Mouse (Mus musculus) lung, embryonic 16.5 days (tissue): ENCODE data around the gene Arid1b. TPM values are rescaled to one million over a fixed set of nuclear protein-coding genes. Genes with fewer than 3 reads are reported as not detected.
"Not testable (repeated sequence)": the region's sequence is repeated elsewhere in the genome, so short reads cannot be mapped to it uniquely, and the experiment has no call there.

Source experiments
- ATAC-seq: fragments of 200-750 bp; cut with Nextera tagmentation; 2 replicates; pipeline ENCODE4 v1.8.0; 2017; ENCODE audit warnings: low read depth, mild to moderate bottlenecking, moderate library complexity
- H3K27ac ChIP-seq: fragments of 300-500 bp; sonication (generic); 2 replicates; pipeline ENCODE4 v1.5.1; 2014; ENCODE audit warnings: mild to moderate bottlenecking, control low read depth, low read length
- H3K27me3 ChIP-seq: fragments of 300-500 bp; sonication (generic); 2 replicates; pipeline ENCODE4 v1.6.1; 2014; ENCODE audit warnings: low read depth, low read length, mixed read lengths; ENCODE audit not compliant: control insufficient read depth, insufficient read depth
- H3K36me3 ChIP-seq: fragments of 300-500 bp; sonication (generic); 2 replicates; pipeline ENCODE4 v1.6.1; 2014; ENCODE audit warnings: low read length; ENCODE audit not compliant: control insufficient read depth, insufficient read depth
- H3K4me1 ChIP-seq: fragments of 300-500 bp; sonication (generic); replicated peaks from 2 replicates; pipeline ENCODE4 v1.6.1; 2014; ENCODE audit warnings: low read length, mixed read lengths; ENCODE audit not compliant: control insufficient read depth, insufficient read depth
- H3K4me2 ChIP-seq: fragments of 300-500 bp; sonication (generic); 2 replicates; pipeline ENCODE4 v1.6.1; 2014; ENCODE audit warnings: low read depth, low read length, control low read depth
- H3K4me3 ChIP-seq: fragments of 300-500 bp; sonication (generic); 2 replicates; pipeline ENCODE4 v1.5.1; 2014; ENCODE audit warnings: mild to moderate bottlenecking, low read length, control low read depth
- H3K9ac ChIP-seq: fragments of 300-500 bp; sonication (generic); 2 replicates; pipeline ENCODE4 v1.6.1; 2014; ENCODE audit warnings: low read length, control low read depth
- H3K9me3 ChIP-seq: fragments of 300-500 bp; sonication (generic); 2 replicates; pipeline ENCODE4 v1.6.1; 2016; ENCODE audit warnings: low read length; ENCODE audit not compliant: control insufficient read depth
- WGBS: fragments of 180-500 bp; shearing (Covaris S2); extraction: QIAGEN DNeasy Blood & Tissue Kit; methylation state at CpG from one replicate; pipeline ENCODE4 v1.1.7; 2014; 5-methylcytosine and 5-hydroxymethylcytosine counted together
- polyA plus RNA-seq: library from polyadenylated mRNA; unstranded; fragments of >200 nt; fragmentation: Nextera tagmentation; extraction: Ambion mirVana; gene quantifications from 2 replicates; pipeline ENCODE4 v1.2.1, GENCODE M21; 2015

The Arid1b gene
- polyA plus RNA-seq, 1 experiment from 2014 or later: 10.2 TPM

DNA sequence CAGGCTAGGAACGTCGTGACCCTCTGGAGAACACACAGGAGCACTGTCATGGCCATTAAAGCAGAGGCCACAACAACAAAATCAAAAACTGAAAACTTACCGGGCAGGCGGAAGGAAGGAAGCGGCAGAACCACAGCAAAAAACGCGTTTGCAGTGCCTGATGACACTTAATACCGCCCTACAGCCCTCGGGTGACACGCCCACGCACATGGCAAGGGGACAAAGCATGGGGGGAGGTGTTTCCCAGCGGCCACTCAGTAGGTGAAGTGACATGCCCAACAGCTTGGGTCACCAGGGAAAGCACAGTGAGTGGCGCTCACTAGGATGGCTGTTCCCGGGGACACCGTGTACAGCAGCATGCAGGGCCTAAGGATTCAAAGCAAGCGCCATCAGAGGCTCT, 97.4 kb downstream of the Arid1b start:
- Histone ChIP-seq H3K4me1 (peaks cover 17% of the 10 kb centered on the region; the same call in 1 of the 2 replicates), H3K9me3 (no peaks in the 10 kb centered on the region), H3K9ac (no peak overlapping the region), H3K36me3 (no peaks in the 10 kb centered on the region), H3K27ac (no peak overlapping the region), H3K4me2 (no peak overlapping the region), H3K27me3 (no peaks in the 10 kb centered on the region), H3K4me3 (no peak overlapping the region)
- peak; percentile 29; the same call in 1 of the 2 replicates for ATAC-seq
- WGBS: 66% methylated on average over 16 of the region's 16 CpGs

DNA sequence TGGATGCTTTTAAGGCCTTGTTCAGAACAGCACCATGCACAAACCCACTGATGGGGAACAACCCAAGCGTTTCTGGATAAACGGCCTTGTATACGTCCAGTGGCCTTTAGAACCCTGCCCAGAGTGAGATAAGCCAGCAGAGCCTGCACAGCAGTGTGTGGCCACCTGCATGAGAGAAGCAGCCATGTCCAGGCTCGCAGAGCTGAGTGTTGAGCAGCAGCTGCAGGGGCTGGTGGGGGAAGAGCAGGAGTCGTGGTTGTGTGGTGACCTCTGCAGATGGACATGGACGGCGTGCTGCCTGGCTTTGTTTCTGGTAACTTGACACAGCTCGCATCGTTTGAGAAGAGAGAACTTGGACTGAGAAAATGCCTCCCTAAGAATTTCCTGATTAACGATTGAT, 97.8 kb downstream of the Arid1b start:
- Histone ChIP-seq H3K4me3 (no peak overlapping the region), H3K4me2 (no peak overlapping the region), H3K27ac (no peak overlapping the region), H3K9me3 (no peaks in the 10 kb centered on the region), H3K9ac (no peak overlapping the region), H3K4me1 (peaks cover 17% of the 10 kb centered on the region; the same call in 1 of the 2 replicates), H3K27me3 (no peaks in the 10 kb centered on the region), H3K36me3 (no peaks in the 10 kb centered on the region)
- WGBS: 53% methylated on average over 10 of the region's 10 CpGs
- peak; percentile 6; the same call in 1 of the 2 replicates for ATAC-seq

DNA sequence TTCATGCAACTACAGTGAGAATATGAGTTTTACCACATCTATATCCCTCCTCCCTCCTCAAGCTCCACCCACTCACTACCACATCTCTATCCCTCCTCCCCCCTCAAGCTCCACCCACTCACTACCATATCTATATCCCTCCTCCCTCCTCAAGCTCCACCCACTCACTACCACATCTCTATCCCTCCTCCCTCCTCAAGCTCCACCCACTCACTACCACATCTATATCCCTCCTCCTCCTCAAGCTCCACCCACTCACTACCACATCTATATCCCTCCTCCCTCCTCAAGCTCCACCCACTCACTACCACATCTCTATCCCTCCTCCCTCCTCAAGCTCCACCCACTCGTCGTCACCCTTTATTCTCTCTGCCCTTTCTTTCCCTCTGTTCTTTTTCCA, 99.2 kb downstream of the Arid1b start:
- H3K4me3 ChIP-seq, H3K4me2 ChIP-seq, H3K9ac ChIP-seq, H3K36me3 ChIP-seq, H3K27me3 ChIP-seq, ATAC-seq, H3K27ac ChIP-seq, H3K9me3 ChIP-seq: not testable (repeated sequence)
- 65% methylated on average over 2 of the region's 2 CpGs for WGBS
- peaks cover 26% of the 10 kb centered on the region for H3K4me1 ChIP-seq

DNA sequence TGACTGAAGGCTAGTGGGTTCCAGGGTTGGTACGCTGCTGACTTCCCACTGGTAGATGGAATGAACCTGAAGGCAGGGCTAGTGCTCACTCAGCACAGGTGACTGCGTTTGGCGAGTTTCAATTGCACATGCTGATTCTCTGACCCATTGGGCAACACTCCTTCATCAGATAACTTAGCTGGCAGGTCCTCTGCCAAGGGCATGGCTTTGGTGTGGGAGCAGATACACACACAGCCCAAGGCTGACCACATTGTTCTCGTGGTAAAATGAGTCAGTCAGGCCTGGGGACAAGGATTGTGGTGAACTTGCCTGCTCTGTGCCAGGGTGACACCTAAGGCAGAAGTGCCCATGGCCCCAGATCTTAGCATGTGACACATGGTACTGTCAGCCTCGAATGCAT, 100.5 kb downstream of the Arid1b start:
- H3K36me3 ChIP-seq: no peaks in the 10 kb centered on the region
- H3K27ac ChIP-seq: no peak overlapping the region
- H3K9ac ChIP-seq: no peak overlapping the region
- no peak overlapping the region for H3K4me2 ChIP-seq
- no peaks in the 10 kb centered on the region for H3K27me3 ChIP-seq
- no peak overlapping the region for H3K4me3 ChIP-seq
- H3K4me1 ChIP-seq: peaks cover 38% of the 10 kb centered on the region
- 69% methylated on average over 5 of the region's 5 CpGs for WGBS
- ATAC-seq: no peak
- no peaks in the 10 kb centered on the region for H3K9me3 ChIP-seq

DNA sequence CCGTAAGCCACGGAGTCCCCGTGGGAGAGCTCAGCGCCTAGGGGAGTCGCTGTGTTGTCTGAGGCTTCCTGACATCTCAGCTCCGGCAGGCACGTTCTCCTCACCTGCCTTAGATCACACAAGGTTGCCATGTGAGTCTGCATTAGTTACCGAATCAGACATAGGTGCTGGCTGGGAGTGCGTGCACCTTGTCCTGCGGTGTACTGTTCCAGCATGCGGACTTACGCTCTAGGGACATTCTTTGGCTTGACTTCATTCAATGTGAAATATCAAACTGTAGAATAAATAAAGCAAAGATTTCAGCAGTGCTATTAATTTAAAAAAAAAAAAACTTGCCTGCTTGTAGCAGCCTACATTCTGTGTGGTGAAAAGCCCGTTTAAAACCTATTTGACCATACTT, 101.6 kb downstream of the Arid1b start:
- 76% methylated on average over 13 of the region's 13 CpGs for WGBS

DNA sequence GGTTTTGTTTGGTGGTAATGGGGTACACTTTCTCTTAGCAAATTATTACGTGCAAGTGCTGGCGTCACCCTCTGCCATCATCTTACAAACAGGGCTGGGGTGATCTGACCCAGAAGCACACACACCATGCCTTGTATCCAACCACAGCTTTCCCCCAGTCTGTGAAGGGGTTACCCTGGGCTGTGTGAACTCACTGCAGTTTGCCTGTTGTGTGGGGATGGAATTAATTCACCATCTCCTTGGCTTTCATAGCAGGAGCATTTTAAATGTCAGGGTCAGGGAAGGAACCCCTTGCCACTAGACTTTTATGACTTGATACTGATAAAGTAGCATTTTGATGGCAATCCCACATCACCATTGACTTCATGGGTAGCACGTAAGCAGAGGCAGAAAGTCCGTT, 102.9 kb downstream of the Arid1b start:
- Histone ChIP-seq H3K36me3 (no peaks in the 10 kb centered on the region; the same call in 1 of the 2 replicates), H3K27me3 (no peaks in the 10 kb centered on the region), H3K27ac (no peak overlapping the region), H3K9me3 (no peaks in the 10 kb centered on the region), H3K9ac (no peak overlapping the region), H3K4me3 (no peak overlapping the region), H3K4me1 (peaks cover 39% of the 10 kb centered on the region), H3K4me2 (no peak overlapping the region)
- WGBS: 90% methylated on average over 4 of the region's 4 CpGs
- ATAC-seq: no peak

More for the DNA sequence above, 101.6 kb downstream of the Arid1b start:
- ATAC-seq: no peak
- Histone ChIP-seq H3K4me1 (peaks cover 31% of the 10 kb centered on the region), H3K4me2 (no peak overlapping the region), H3K9ac (no peak overlapping the region), H3K27ac (no peak overlapping the region), H3K36me3 (no peaks in the 10 kb centered on the region), H3K27me3 (no peaks in the 10 kb centered on the region), H3K9me3 (no peaks in the 10 kb centered on the region), H3K4me3 (no peak overlapping the region)

DNA sequence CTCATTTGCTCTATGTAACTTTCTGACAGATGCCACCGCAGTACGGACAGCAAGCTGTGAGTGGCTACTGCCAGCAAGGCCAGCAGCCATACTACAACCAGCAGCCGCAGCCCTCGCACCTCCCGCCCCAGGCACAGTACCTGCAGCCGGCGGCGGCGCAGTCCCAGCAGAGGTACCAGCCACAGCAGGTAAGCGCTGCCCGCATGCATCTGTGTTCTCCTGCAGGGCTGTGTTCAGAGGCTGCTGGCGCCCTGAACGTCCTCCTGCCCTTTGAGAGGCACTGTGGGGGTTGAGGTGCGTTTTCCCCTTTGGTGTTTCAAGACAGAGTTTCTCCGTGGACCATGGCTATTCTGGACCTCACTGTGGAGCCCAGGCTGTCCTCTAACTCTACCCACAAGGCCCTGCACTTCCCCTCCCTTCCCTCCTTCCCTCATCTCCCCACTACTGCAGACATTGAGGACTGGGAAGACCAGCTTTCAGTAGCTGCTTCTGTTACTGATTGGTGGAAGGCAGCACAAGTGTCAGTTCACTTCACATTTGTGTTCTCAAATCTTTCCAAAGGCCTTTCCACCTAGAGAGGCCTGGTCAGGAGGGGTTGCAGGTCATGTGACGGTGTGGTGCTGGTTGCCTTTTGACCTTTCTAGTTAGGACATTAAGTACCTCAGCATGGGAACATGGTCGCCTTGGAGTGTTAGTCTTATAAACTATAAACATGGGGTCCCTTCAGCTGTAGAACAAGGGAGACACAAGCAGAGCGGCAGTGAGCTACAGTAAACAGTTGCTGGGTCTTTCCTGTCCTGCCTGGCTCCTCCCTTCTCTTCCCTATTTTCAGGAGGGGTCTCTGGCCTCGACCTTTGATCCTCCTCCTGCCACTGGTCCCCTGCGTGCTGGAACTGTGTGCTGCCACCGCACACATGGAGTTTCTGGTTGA, 103.7 kb downstream of the Arid1b start:
- Histone ChIP-seq H3K4me3 (no peak overlapping the region), H3K27me3 (no peaks in the 10 kb centered on the region), H3K9ac (no peak overlapping the region), H3K4me2 (no peak overlapping the region), H3K27ac (no peak overlapping the region), H3K4me1 (peaks cover 46% of the 10 kb centered on the region), H3K9me3 (no peaks in the 10 kb centered on the region), H3K36me3 (no peaks in the 10 kb centered on the region; the same call in 1 of the 2 replicates)
- WGBS: 66% methylated on average over 21 of the region's 21 CpGs
- ATAC-seq: no peak

DNA sequence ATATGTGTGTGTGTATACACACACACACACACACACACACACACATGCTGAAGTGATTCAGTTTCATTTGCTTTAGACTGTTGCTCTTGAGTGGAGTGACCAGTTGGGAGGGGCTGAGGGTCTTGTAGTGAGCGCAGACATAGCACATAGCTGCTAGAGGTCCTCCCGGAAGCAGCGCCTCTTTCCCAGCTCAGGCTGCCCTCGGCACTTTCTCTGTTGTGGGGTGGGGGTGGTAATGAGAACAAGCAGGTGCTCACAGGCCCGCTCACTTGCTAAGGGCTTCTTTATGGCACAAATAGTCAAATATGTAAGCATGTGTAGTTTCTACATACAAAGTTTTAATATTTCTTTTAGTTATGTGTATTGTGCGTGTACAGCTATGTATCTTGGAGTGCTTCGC, 104.6 kb downstream of the Arid1b start:
- peak; percentile 37 for ATAC-seq
- Histone ChIP-seq H3K4me1 (peaks cover 46% of the 10 kb centered on the region), H3K36me3 (no peaks in the 10 kb centered on the region; the same call in 1 of the 2 replicates), H3K27ac (peak overlapping the region; percentile 39; the same call in 1 of the 2 replicates), H3K4me3 (no peak overlapping the region), H3K9me3 (no peaks in the 10 kb centered on the region), H3K4me2 (no peak overlapping the region), H3K9ac (no peak overlapping the region), H3K27me3 (no peaks in the 10 kb centered on the region)
- 45% methylated on average over 7 of the region's 7 CpGs for WGBS

DNA sequence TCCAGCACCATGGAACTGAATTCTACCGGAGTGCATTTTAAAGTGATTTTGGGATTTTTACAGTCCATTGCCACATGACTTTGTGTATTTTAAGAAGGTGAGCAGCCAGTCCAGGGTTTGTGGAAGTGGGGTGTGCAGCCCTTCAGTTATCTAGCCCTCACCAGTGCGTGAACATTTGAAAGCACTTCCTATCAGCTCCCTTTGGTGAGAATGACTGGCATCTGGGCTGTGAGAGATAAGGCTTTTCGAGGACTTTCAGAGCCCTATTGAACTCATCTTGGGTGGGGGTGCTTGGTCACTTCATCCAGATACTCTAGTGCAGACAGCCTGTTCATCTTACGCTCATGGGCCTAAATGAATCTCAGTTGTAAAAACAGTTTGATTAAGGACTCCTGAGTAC, 105.1 kb downstream of the Arid1b start:
- Histone ChIP-seq H3K4me1 (peaks cover 46% of the 10 kb centered on the region), H3K27ac (peak overlapping the region; percentile 2; the same call in 1 of the 2 replicates), H3K4me2 (no peak overlapping the region), H3K9ac (no peak overlapping the region), H3K9me3 (no peaks in the 10 kb centered on the region), H3K36me3 (no peaks in the 10 kb centered on the region; the same call in 1 of the 2 replicates), H3K4me3 (no peak overlapping the region), H3K27me3 (no peaks in the 10 kb centered on the region)
- WGBS: 26% methylated on average over 4 of the region's 4 CpGs
- no peak for ATAC-seq
